Mouse (Mus musculus) mammary gland, adult 2 months (tissue): ENCODE measurements around the gene Ciart. TPM values are rescaled to one million over a fixed set of nuclear protein-coding genes. Genes with fewer than 3 reads are reported as not detected.

Experiments used
- polyA plus RNA-seq: library from polyadenylated mRNA; depleted of rRNA; stranded (reverse); fragments of >200 nt; gene quantifications from 2 replicates; pipeline ENCODE4 v1.2.3, GENCODE M21; 2012; ENCODE audit warnings: low replicate concordance; rRNA removed

The Ciart gene
- polyA plus RNA-seq: 3.5 and 6.0 TPM in 2 replicates

DNA sequence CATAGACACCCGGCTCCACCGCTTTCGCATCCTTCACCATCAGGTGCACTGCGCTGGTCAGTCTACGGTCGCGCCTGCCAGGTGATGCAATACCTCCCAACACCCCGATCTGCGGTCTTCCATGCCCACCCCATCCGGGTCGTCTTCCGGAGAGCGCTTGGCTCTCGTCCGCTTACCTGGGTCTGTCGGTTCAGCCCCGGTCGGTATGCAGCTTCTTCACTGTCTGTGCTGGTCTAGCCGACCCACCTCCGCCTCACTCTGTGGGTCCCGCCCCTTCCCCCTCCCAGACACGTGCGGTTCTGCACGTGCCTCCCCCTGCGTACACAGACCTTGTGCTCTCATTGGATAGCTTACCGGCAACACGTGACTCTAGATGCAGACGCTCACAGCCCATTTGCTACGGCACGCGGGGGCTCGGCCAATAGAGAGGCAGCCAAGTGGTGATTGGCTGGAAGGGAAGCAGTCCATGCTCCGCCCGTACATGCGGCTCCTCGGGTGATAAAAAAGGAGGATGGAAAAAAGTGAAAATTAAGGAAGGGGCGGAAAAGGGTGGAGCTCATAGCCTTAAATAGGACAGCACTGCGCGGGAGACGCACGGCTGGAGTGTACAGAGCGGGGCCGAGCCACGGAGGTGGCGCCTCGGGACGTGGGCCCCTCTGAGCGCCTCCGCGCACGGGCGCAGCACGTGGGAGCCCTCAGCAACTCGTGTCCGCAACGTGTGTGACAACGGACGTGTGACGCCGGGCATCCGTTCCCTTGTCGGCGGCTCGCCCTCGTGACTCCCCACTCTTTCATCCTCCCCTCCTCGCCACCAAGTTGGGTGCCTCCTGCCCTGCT lies at the start of gene Ciart:
TSS of gene Ciart (minus strand) at position 273 of the 837 bp plus-strand sequence.

DNA sequence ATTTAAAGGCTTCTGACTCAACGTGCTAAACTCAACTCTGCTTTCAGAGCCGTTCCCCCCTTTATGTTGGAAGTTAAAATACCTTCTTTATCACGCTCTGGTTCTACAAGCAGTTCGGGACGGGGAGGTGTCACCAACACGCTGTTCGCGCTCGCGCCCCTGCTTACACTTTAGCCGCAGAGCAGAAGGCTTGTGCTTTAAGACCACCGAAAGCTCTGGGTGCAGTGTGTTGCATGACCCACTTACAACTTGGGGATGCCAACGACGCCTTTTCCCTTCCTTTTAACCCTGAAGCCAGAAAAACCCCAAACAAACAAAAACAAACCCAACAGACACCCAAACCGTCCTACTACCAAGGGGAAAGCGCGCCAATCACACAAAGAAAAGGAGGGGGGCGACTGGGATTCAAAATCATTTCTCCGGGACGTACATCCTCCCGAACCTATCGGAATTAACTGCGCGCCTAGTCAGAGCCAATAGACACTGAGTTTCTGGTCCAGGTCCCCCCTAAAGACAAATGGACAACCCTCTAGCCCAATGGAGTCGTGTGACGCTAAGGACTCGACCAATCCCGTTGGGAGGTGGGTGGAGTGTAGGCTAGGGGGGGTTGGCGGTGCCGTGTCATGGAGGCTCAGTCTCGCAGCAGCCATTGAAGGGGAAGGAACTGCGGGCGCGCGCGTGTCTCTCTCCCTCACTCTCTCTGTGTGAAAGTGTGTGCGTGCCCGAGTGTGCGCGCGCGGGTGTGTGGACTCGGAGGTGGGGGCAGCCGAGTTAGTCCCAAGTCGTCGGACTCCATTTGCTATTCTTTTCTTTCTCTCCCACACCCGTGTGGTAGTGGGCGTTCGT lies 46.8 kb upstream of the Ciart start, which contains the start of gene Anp32e:
TSS of gene Anp32e (plus strand) at position 589 of the 846 bp plus-strand sequence.

DNA sequence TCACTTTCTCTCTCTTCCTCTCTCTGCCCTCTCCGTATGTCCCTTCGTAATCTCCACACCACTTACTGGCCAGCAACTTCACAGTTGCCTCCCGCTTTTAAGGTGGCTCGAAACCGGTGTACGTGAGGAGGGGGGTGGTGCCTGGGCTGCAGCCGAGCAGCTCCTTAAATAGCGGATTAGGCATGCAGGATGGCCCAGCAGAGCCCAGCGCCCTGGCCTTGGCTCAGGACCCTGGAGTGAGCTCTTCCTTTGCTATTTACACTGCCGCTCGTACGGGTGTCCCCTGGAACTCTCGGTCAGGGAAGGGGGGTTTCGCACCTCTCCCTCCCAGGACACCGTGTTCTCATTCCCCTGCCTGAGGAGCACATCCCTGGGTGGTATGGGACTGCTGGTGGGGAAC lies 22.5 kb upstream of the Ciart start, which contains the start of gene Car14:
TSS of gene Car14 (minus strand) at position 124 of the 400 bp plus-strand sequence.

DNA sequence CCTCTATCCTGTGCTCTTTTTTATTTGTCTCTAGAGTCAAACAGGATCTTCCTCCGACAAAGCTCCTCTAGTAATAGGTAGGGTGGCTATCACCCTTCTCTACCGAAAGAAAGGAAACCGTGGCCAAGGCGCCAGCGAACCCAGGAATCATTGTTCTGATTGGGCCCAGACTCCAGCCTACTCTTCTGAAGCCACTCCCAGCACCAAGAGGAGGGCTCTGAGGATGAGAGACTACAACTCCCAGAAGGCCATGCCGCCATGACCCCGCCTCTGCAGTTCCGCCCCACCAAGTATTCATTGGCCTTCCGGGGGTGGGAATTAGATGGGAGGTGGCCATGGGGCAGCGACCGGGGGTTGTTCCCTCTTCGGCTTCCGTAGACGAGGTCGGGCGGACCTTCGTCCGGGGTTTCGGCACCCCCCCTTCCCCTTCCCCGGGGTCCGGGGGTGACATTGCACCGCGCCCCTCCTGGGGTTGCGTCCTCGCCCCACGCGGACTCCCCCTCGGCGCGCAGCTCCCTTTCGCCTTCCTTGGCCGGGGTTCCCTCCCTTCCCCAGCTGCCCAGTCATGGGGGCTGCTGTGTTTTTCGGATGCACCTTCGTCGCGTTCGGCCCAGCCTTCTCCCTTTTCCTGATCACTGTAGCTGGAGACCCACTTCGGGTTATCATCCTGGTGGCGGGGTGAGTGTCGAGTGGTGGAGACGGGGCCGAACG lies 11.7 kb upstream of the Ciart start, which contains the start of gene Aph1a:
TSS of gene Aph1a (plus strand) at position 364 of the 711 bp plus-strand sequence.

GRCm38 (mm10) chr3:95891211-95892065 lies 9.4 kb upstream of the Ciart start, which contains the start of gene BC028528:
Gene BC028528 (minus strand): TSS chr3:95892005.

DNA sequence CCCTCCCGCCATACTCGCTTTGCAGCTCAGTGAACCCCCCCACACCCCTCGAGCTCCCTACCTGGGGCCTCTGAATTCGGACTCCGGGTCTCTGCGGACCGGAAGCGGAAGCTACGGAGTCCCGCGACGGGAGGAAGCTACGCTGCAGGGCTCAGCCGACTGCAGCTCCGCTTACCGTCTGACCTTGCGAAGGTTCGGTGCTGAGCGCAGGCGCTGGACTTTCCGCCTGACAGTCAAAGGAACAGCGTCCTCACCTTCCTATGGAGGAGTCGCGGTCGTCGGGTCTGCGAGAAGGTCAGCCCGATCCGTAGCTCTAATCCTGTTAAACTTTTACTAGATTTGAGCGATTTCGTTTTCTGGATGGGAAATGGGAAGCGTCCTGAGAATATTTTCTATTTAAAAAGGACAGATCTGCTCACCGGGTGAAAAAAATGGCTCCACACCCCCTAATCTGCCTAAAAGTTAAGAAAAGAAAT lies 10.6 kb downstream of the Ciart start, which contains the start of gene Mrps21:
TSS of gene Mrps21 (minus strand) at position 128 of the 476 bp plus-strand sequence.

GRCm38 (mm10) chr3:95855502-95856089 lies 26.5 kb downstream of the Ciart start, which contains the start of gene Prpf3:
Gene Prpf3 (minus strand): TSS chr3:95855885.

Other genes starting within 250 kb of the Ciart start
- gene Mcl1, start 223.5 kb downstream of the Ciart start, polyA plus RNA-seq: 44.9 and 263 TPM in 2 replicates
- gene Adamtsl4, start 194.3 kb downstream of the Ciart start, polyA plus RNA-seq: 32.7 and 34.1 TPM in 2 replicates
- 535 and 688 TPM in 2 replicates for gene Ecm1, start 142.7 kb downstream of the Ciart start, polyA plus RNA-seq
- 30.0 and 32.6 TPM in 2 replicates for gene Tars2, start 122.0 kb downstream of the Ciart start, polyA plus RNA-seq
- 9.7 and 14.1 TPM in 2 replicates for gene Rprd2, start 63.4 kb downstream of the Ciart start, polyA plus RNA-seq
- gene Prpf3, start 26.4 kb downstream of the Ciart start, polyA plus RNA-seq: 6.4 and 21.3 TPM in 2 replicates
- gene Mrps21, start 10.7 kb downstream of the Ciart start, polyA plus RNA-seq: 33.0 and 52.1 TPM in 2 replicates
- 7.6 and 27.9 TPM in 2 replicates for gene BC028528, start 9.8 kb upstream of the Ciart start, polyA plus RNA-seq
- 141 and 158 TPM in 2 replicates for gene Aph1a, start 11.7 kb upstream of the Ciart start, polyA plus RNA-seq
- 0.67 and 18.1 TPM in 2 replicates for gene Car14, start 22.4 kb upstream of the Ciart start, polyA plus RNA-seq
- 8.2 and 8.7 TPM in 2 replicates for gene Anp32e, start 47.0 kb upstream of the Ciart start, polyA plus RNA-seq
- gene Plekho1, start 113.8 kb upstream of the Ciart start, polyA plus RNA-seq: 53.2 and 72.6 TPM in 2 replicates
- gene Vps45, start 176.2 kb upstream of the Ciart start, polyA plus RNA-seq: 4.3 and 7.9 TPM in 2 replicates
- gene Otud7b, start 222.3 kb upstream of the Ciart start, polyA plus RNA-seq: 10.1 and 22.4 TPM in 2 replicates